Mouse (Mus musculus): ENCODE measurements around the gene Hba-a2.
A peak's percentile ranks its signal among the peaks of the same experiment; 100 is the strongest.
"Not testable (repeated sequence)": the region's sequence is repeated elsewhere in the genome, so short reads cannot be mapped to it uniquely, and the experiment has no call there.

The Hba-a2 gene

GRCm38 (mm10) chr11:32283091-32283777 lies 13.1 kb upstream of the Hba-a2 start, which contains the start of gene Hba-a1:
TSS of gene Hba-a1 (plus strand) at chr11:32283511.
- not testable (repeated sequence) for DNase-seq (ENCODE audit: low spot score)

GRCm38 (mm10) chr11:32284582-32284981 lies 11.7 kb upstream of the Hba-a2 start:
- not testable (repeated sequence) for DNase-seq (ENCODE audit: low spot score)

GRCm38 (mm10) chr11:32285031-32285775 lies 11.1 kb upstream of the Hba-a2 start:
- DNase-seq (ENCODE audit: low spot score) = no peak

- not testable (repeated sequence) for DNase-seq (ENCODE audit: low spot score)
Measured at GRCm38 (mm10) chr11:32285887-32286286, 10.4 kb upstream of the Hba-a2 start.

GRCm38 (mm10) chr11:32286695-32287492 lies 9.4 kb upstream of the Hba-a2 start, which contains the start of gene Hbq1b:
TSS of gene Hbq1b (plus strand) at chr11:32286965.
- peak; percentile 74 for DNase-seq (ENCODE audit: low spot score)

GRCm38 (mm10) chr11:32287493-32287825 lies 8.8 kb upstream of the Hba-a2 start:
- no peak for DNase-seq (ENCODE audit: low spot score)

GRCm38 (mm10) chr11:32292819-32293218 lies 3.5 kb upstream of the Hba-a2 start:
- not testable (repeated sequence) for DNase-seq (ENCODE audit: low spot score)

GRCm38 (mm10) chr11:32293479-32293878 lies 2.8 kb upstream of the Hba-a2 start:
- not testable (repeated sequence) for DNase-seq (ENCODE audit: low spot score)

- not testable (repeated sequence) for DNase-seq (ENCODE audit: low spot score)
Measured at GRCm38 (mm10) chr11:32297417-32297816, 1.1 kb downstream of the Hba-a2 start.

GRCm38 (mm10) chr11:32297866-32298531 lies 1.7 kb downstream of the Hba-a2 start:
- DNase-seq (ENCODE audit: low spot score) = no peak

- no peak for DNase-seq (ENCODE audit: low spot score)
Measured at GRCm38 (mm10) chr11:32298532-32298918, 2.2 kb downstream of the Hba-a2 start.

GRCm38 (mm10) chr11:32299865-32300264 lies 3.6 kb downstream of the Hba-a2 start, which contains the start of gene Hbq1a:
TSS of gene Hbq1a (plus strand) at chr11:32300069.
- peak; percentile 66 for DNase-seq (ENCODE audit: low spot score)

GRCm38 (mm10) chr11:32300279-32301267 lies 4.3 kb downstream of the Hba-a2 start:
- DNase-seq (ENCODE audit: low spot score) = no peak

- no peak for DNase-seq (ENCODE audit: low spot score)
Measured at GRCm38 (mm10) chr11:32301506-32301905, 5.2 kb downstream of the Hba-a2 start.

GRCm38 (mm10) chr11:32302824-32303419 lies 6.6 kb downstream of the Hba-a2 start:
- DNase-seq (ENCODE audit: low spot score) = no peak

- no peak for DNase-seq (ENCODE audit: low spot score)
Measured at GRCm38 (mm10) chr11:32303455-32303854, 7.2 kb downstream of the Hba-a2 start.

- DNase-seq (ENCODE audit: low spot score) = no peak
Measured at GRCm38 (mm10) chr11:32307006-32307405, 10.7 kb downstream of the Hba-a2 start.

- no peak for DNase-seq (ENCODE audit: low spot score)
Measured at GRCm38 (mm10) chr11:32309446-32309845, 13.2 kb downstream of the Hba-a2 start.

GRCm38 (mm10) chr11:32309928-32310327 lies 13.6 kb downstream of the Hba-a2 start:
- no peak for DNase-seq (ENCODE audit: low spot score)

- DNase-seq (ENCODE audit: low spot score) = no peak
Measured at GRCm38 (mm10) chr11:32316009-32316408, 19.7 kb downstream of the Hba-a2 start.
